Mouse (Mus musculus) midbrain, embryonic 14.5 days (tissue): Measurements from ENCODE around the gene Igfbp5. TPM values are rescaled to one million over a fixed set of nuclear protein-coding genes. Genes with fewer than 3 reads are reported as not detected.

Experiments used
- polyA plus RNA-seq: library from polyadenylated mRNA; unstranded; fragments of >200 nt; fragmentation: Nextera tagmentation; extraction: Ambion mirVana; gene quantifications from 2 replicates; pipeline ENCODE4 v1.2.1, GENCODE M21; 2014

The Igfbp5 gene
- polyA plus RNA-seq, 1 experiment from 2014 or later, result 22.4 TPM

Other genes with a start within 250 kb of the Igfbp5 start
- not detected in 2 replicates for gene Ankar, start 174.3 kb downstream of the Igfbp5 start, polyA plus RNA-seq
- 1,162 and 1,243 TPM in 2 replicates for gene Rpl37a, start 163.6 kb downstream of the Igfbp5 start, polyA plus RNA-seq
- gene Igfbp2, start 50.4 kb downstream of the Igfbp5 start, polyA plus RNA-seq, result 200 and 310 TPM in 2 replicates
- gene Tnp1, start 141.0 kb upstream of the Igfbp5 start, polyA plus RNA-seq, result not detected in 2 replicates